Mouse (Mus musculus) liver, adult 10 weeks (tissue): Measurements from ENCODE around the gene Kif26b. TPM values are rescaled to one million over a fixed set of nuclear protein-coding genes. Genes with fewer than 3 reads are reported as not detected.

Experiments used
- polyA plus RNA-seq: library from polyadenylated mRNA; stranded (reverse); fragments of 350-450 nt; fragmentation: Illumina TruSeq; extraction: RNeasy Lipid Tissue Mini Kit (QIAGEN cat#74804); gene quantifications from one replicate; pipeline ENCODE4 v1.2.3, GENCODE M21; 2014; ENCODE audit warnings: low read depth, low replicate concordance

Kif26b gene
- polyA plus RNA-seq = 0.08 TPM

DNA sequence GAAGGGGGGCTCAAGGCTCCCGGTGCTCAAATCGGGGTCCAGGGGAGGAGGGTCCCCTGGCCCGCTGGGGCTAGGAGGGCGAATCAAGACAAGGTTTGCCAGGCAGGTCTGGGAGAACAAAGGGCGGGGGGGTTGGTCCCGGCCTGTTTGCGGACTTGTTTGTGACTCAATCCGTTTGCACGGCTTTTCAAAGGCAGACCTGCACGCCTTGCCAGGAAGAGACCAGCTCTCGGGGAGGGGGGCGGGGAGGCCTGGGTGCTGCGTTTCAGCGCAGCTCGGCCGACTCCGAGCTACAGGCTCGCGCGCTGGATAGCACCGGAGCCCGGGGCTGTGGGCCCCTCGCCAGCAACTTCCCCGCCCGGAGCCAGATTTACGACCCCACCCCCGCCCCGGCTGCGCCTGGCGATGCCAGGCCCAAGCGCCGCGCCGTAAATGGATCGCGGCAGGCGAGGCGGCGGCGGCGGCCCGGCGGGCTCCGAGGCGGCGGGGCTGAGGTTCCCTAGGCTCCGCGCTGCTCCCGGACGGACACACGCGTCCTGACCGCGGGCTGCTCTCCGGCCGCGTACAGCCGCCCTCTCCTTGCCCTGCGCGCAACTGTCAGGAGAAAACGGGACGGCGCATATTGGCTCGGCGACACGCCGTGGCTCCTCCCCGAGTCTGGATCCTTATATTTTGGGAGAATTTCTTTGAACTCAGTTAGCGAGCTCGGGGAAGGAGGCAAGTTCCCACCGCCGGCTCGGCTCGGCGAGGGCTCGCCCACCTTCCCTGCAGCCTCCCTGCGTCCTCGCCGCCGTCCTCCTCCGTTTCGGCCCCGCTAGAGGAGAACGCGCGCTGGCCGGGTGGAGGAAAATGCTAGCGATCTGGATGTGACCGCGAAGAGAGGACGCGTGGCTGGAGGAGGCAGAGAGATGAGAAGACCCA lies at the start of gene Kif26b:
Kif26b (plus strand) TSS at position 695 of the 921 bp plus-strand sequence.

Other genes starting within 250 kb of the Kif26b start
- 299 TPM for gene Cox20, start 210.0 kb upstream of the Kif26b start, polyA plus RNA-seq
- gene Hnrnpu, start 191.3 kb upstream of the Kif26b start, polyA plus RNA-seq = 389 TPM
- 6.3 TPM for gene Efcab2, start 123.0 kb upstream of the Kif26b start, polyA plus RNA-seq